Mouse (Mus musculus) hindbrain, embryonic 10.5 days (tissue): ENCODE measurements at regions not wholly inside any gene's neighbourhood (a gene's known extent, or its start where the extent isn't known, plus 50 kb on each side); places are given as distances from the start of the nearest gene placed in this dataset.

Source experiments
- DNase-seq: peaks from one replicate; pipeline ENCODE4 v3.0.0-alpha.2; 2017; ENCODE audit warnings: low spot score
- H3K27ac ChIP-seq: fragments of 300-500 bp; sonication (generic); 2 replicates; pipeline ENCODE4 v1.5.1; 2016; ENCODE audit warnings: mild to moderate bottlenecking, moderate library complexity
- H3K27me3 ChIP-seq: fragments of 300-500 bp; sonication (generic); 2 replicates; pipeline ENCODE4 v1.6.1; 2016; ENCODE audit warnings: mild to moderate bottlenecking; ENCODE audit not compliant: poor library complexity, insufficient read depth, severe bottlenecking
- H3K36me3 ChIP-seq: fragments of 300-500 bp; sonication (generic); 2 replicates; pipeline ENCODE4 v1.6.1; 2016; ENCODE audit warnings: mild to moderate bottlenecking, moderate library complexity
- H3K4me1 ChIP-seq: fragments of 300-500 bp; sonication (generic); replicated peaks from 2 replicates; pipeline ENCODE4 v1.6.1; 2016; ENCODE audit warnings: mild to moderate bottlenecking
- H3K4me3 ChIP-seq: fragments of 300-500 bp; sonication (generic); 2 replicates; pipeline ENCODE4 v1.5.1; 2016; ENCODE audit warnings: mild to moderate bottlenecking, moderate library complexity
- H3K9me3 ChIP-seq: fragments of 300-500 bp; sonication (generic); 2 replicates; pipeline ENCODE4 v1.6.1; 2016; ENCODE audit warnings: mild to moderate bottlenecking, moderate library complexity
- WGBS: fragments of 180-500 bp; shearing (Covaris S2); methylation state at CpG from one replicate; pipeline ENCODE4 v1.1.7; 2016; 5-methylcytosine and 5-hydroxymethylcytosine counted together

GRCm38 (mm10) chr12:54314153-54314552, 110.5 kb upstream of the Egln3 start:
- DNase-seq: no peak
- 74% methylated on average over 2 of the region's 2 CpGs for WGBS
- peaks cover 71% of the 10 kb centered on the region for H3K27me3 ChIP-seq

DNA sequence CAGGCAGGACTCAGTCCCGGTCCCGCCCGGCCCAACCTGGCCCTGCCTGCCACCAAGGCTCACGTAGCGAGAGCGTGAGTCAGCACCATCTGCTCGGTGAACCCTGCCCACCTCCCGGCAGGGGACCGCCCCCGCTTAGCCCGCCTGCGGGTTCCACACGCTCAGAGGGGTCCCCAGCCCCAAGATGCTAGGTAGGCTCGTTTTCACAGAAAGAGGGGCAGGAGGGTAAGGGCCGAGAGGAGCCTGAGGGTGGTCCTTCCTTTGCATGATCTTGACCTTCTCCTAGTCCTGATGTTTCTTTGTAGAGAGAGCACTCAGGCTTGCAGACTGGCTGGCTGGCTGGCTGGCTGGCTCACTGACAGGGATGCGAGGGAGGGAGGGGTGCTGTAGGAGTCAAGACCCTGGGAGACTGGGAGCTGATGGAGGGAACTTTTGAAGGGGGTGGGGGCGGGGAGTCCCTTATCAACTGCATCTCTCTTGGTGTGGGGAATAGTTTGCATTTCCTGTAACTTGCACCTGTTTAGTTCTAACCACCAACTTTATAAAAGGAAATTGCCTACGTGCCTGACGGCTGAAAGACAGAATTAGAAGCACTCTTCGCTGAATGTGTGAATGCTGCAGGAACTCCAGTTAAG, 109.7 kb upstream of the Egln3 start:
- under 1% methylated on average over 20 of the region's 20 CpGs for WGBS
- peak overlapping the region; percentile 88 for H3K27ac ChIP-seq
- peaks cover 35% of the 10 kb centered on the region for H3K4me1 ChIP-seq
- no peaks in the 10 kb centered on the region for H3K9me3 ChIP-seq
- no peaks in the 10 kb centered on the region for H3K36me3 ChIP-seq
- DNase-seq: peak; percentile 74
- peaks cover 67% of the 10 kb centered on the region for H3K27me3 ChIP-seq
- H3K4me3 ChIP-seq: peak overlapping the region; percentile 59

More at GRCm38 (mm10) chr12:54314153-54314552, 110.5 kb upstream of the Egln3 start:
- H3K4me3 ChIP-seq: no peak overlapping the region
- no peak overlapping the region for H3K27ac ChIP-seq
- H3K4me1 ChIP-seq: peaks cover 35% of the 10 kb centered on the region
- no peaks in the 10 kb centered on the region for H3K9me3 ChIP-seq
- H3K36me3 ChIP-seq: no peaks in the 10 kb centered on the region

- peaks cover 67% of the 10 kb centered on the region for H3K27me3 ChIP-seq
- H3K4me1 ChIP-seq: peaks cover 35% of the 10 kb centered on the region
- no peaks in the 10 kb centered on the region for H3K9me3 ChIP-seq
- DNase-seq: no peak
- no peaks in the 10 kb centered on the region for H3K36me3 ChIP-seq
- WGBS: 7% methylated on average over 14 of the region's 14 CpGs
- peak overlapping the region; percentile 88 for H3K27ac ChIP-seq
- H3K4me3 ChIP-seq: peak overlapping the region; percentile 59
Measured at GRCm38 (mm10) chr12:54312522-54313210, 109.0 kb upstream of the Egln3 start.

- 25% methylated on average over 4 of the region's 4 CpGs for WGBS
- peak overlapping the region; percentile 1; the same call in 1 of the 2 replicates for H3K27ac ChIP-seq
- no peak overlapping the region for H3K4me3 ChIP-seq
- H3K36me3 ChIP-seq: no peaks in the 10 kb centered on the region
- no peak for DNase-seq
- no peaks in the 10 kb centered on the region for H3K9me3 ChIP-seq
- H3K27me3 ChIP-seq: peaks cover 64% of the 10 kb centered on the region
- H3K4me1 ChIP-seq: peaks cover 31% of the 10 kb centered on the region
Measured at GRCm38 (mm10) chr12:54311896-54312521, 108.3 kb upstream of the Egln3 start.

DNA sequence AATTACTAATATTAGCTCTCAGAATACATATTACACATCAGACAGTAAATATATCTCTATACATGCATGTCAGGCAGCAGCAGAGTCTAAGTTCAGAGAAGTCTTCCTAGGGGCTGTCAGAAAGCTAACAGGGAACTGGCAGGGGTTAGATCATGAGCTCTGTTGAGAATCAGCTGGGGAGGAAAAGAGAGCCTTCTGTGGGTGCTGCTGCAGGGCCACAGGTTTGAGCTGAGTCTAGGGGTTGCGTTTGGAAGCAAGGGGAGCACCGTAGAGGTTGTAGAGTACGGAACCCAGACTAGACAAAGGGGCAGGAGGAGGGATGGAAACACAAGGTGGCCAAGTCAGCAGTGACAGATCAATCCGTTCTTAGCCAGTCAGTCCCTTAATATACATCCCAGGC, 106.2 kb upstream of the Egln3 start:
- Histone ChIP-seq H3K4me3 (no peak overlapping the region), H3K4me1 (peaks cover 25% of the 10 kb centered on the region), H3K9me3 (no peaks in the 10 kb centered on the region), H3K27me3 (peaks cover 43% of the 10 kb centered on the region), H3K36me3 (no peaks in the 10 kb centered on the region), H3K27ac (no peak overlapping the region)
- WGBS: 76% methylated on average over 4 of the region's 4 CpGs
- DNase-seq: no peak

DNA sequence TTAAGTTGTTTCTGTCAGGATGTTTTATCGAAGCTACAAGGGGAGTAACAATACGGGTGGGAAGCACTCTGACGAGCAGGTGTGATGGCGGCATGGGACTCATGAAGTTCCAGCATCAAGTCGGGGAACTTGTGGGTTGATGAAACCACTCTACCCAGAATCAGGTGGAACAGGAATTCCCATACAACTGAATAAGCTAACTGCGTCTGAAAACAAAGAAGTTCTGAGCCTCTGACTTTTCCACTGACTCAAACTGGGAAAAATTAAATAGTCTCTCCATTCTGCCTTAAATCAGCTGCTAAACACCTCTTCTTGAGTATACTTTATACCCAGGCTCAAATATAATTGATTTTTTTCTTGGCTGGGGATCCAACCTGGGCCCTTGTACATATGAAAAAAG, 105.6 kb upstream of the Egln3 start:
- Histone ChIP-seq H3K4me1 (peaks cover 23% of the 10 kb centered on the region), H3K4me3 (no peak overlapping the region), H3K9me3 (no peaks in the 10 kb centered on the region), H3K36me3 (no peaks in the 10 kb centered on the region), H3K27me3 (peaks cover 37% of the 10 kb centered on the region), H3K27ac (no peak overlapping the region)
- 88% methylated on average over 6 of the region's 6 CpGs for WGBS
- DNase-seq: no peak

- Histone ChIP-seq H3K27me3 (peaks cover 5% of the 10 kb centered on the region), H3K27ac (no peak overlapping the region), H3K9me3 (no peaks in the 10 kb centered on the region), H3K36me3 (no peaks in the 10 kb centered on the region), H3K4me1 (0 out of 2 replicates have a peak, but pooled peaks cover 4% of the 10 kb centered on the region), H3K4me3 (no peak overlapping the region)
- no peak for DNase-seq
- 93% methylated on average over 9 of the region's 9 CpGs for WGBS
Measured at GRCm38 (mm10) chr12:54305135-54305630, 101.5 kb upstream of the Egln3 start.

- H3K27me3 ChIP-seq: no peaks in the 10 kb centered on the region
- H3K27ac ChIP-seq: no peak overlapping the region
- no peaks in the 10 kb centered on the region for H3K9me3 ChIP-seq
- no peak for DNase-seq
- H3K36me3 ChIP-seq: no peaks in the 10 kb centered on the region
- 88% methylated on average over 8 of the region's 8 CpGs for WGBS
- 0 out of 2 replicates have a peak, but pooled peaks cover 4% of the 10 kb centered on the region for H3K4me1 ChIP-seq
- H3K4me3 ChIP-seq: no peak overlapping the region
Measured at GRCm38 (mm10) chr12:54303746-54304145, 100.1 kb upstream of the Egln3 start.

- WGBS: 63% methylated on average over 5 of the region's 5 CpGs
- no peaks in the 10 kb centered on the region for H3K36me3 ChIP-seq
- H3K4me3 ChIP-seq: no peak overlapping the region
- H3K9me3 ChIP-seq: no peaks in the 10 kb centered on the region
- H3K27ac ChIP-seq: no peak overlapping the region
- no peaks in the 10 kb centered on the region for H3K27me3 ChIP-seq
- no peak for DNase-seq
- H3K4me1 ChIP-seq: 0 out of 2 replicates have a peak, but pooled peaks cover 4% of the 10 kb centered on the region
Measured at GRCm38 (mm10) chr12:54299506-54299905, 95.8 kb upstream of the Egln3 start.

GRCm38 (mm10) chr12:54293248-54293647, 89.6 kb upstream of the Egln3 start:
- Histone ChIP-seq H3K9me3 (no peaks in the 10 kb centered on the region), H3K27me3 (no peaks in the 10 kb centered on the region), H3K36me3 (no peaks in the 10 kb centered on the region), H3K4me1 (peaks cover 18% of the 10 kb centered on the region), H3K27ac (no peak overlapping the region), H3K4me3 (no peak overlapping the region)
- WGBS: 69% methylated on average over 2 of the region's 2 CpGs
- DNase-seq: no peak

- Histone ChIP-seq H3K27me3 (no peaks in the 10 kb centered on the region), H3K36me3 (no peaks in the 10 kb centered on the region), H3K27ac (no peak overlapping the region), H3K9me3 (no peaks in the 10 kb centered on the region), H3K4me3 (no peak overlapping the region), H3K4me1 (peaks cover 42% of the 10 kb centered on the region)
- WGBS: 90% methylated on average over 2 of the region's 2 CpGs
- no peak for DNase-seq
Measured at GRCm38 (mm10) chr12:54290311-54290710, 86.7 kb upstream of the Egln3 start.

DNA sequence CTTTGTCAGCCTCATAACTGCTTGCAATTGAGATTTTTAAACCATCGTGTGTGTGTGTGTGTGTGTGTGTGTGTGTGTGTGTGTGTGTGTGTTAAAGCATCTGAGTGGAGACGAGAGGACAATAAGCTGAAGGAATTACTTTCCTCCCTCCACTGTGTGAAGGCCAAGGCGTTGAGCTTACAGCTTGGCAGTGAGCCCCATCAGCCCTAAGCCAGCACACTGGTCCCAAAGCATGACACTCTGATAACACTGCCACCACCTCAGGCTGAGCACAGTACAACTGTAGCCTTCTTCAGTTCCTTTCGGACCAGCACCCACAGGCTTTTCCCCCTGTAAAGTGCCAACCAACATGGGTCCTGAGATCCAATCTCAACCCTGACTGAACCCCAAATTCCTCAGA, 85.1 kb upstream of the Egln3 start:
- 66% methylated on average over 4 of the region's 4 CpGs for WGBS
- peaks cover 46% of the 10 kb centered on the region for H3K4me1 ChIP-seq
- no peaks in the 10 kb centered on the region for H3K36me3 ChIP-seq
- no peaks in the 10 kb centered on the region for H3K27me3 ChIP-seq
- H3K27ac ChIP-seq: peak overlapping the region; percentile 83
- DNase-seq: no peak
- no peak overlapping the region for H3K4me3 ChIP-seq
- no peaks in the 10 kb centered on the region for H3K9me3 ChIP-seq

- Histone ChIP-seq H3K9me3 (no peaks in the 10 kb centered on the region), H3K4me1 (peaks cover 47% of the 10 kb centered on the region), H3K27me3 (no peaks in the 10 kb centered on the region), H3K4me3 (no peak overlapping the region), H3K36me3 (no peaks in the 10 kb centered on the region), H3K27ac (peak overlapping the region; percentile 83)
- WGBS: 39% methylated on average over 6 of the region's 6 CpGs
- DNase-seq: peak; percentile 57
Measured at GRCm38 (mm10) chr12:54288041-54288502, 84.4 kb upstream of the Egln3 start.
